10 mouse cellular contexts compared by ENCODE assay signal in the genomic region with DNA sequence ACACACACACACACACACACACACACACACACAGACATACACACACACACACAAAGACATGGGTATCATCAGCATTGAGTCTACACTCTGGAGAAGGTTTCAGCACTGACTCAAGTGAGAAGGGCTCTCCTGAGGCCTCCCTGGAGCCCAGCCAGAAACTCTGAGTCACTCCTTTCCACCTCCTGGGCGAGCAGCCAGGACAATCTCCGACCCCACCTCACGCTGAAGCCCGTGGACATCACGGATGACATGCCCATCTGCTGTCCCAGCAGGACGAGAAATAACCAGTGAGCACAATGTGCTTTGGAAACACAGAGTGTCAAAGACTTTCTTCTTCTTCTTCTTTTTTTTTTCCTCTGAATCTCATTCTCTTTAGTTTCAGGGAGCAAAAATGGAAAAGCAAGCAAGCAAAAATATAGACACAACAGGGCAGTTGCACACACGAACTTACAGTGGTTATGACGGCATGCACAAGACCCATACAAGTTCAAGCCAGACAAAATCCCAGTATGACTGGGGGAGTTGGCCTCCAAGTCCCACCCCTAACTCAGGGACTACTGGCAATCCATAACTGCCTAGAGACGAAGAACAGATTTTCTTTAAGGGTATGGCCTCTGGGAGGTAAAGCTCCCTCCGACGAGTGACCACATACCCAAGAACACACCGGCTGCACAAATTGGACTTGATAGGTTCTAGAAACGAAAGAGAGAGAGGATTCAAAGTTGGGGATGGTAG.
A peak's percentile ranks its signal among the peaks of the same experiment; 100 is the strongest.
DNase-seq lines count a peak whose midpoint lies in the region; ATAC-seq and TF ChIP-seq lines count a peak whose summit lies in the region.
"Had no signal": no experiment of that assay in that cellular context is flagged by ENCODE, and none has a peak within 500 bp of the region (broad histone marks: within the 10 kb centered on the region; RNA-seq: fewer than 3 reads in every experiment).

No protein-coding gene starts in this region.

- no peaks in the 10 kb centered on the region for H3K36me3 ChIP-seq in kidney, postnatal 0 days (ENCODE audit: insufficient read depth, low read length)
- H3K36me3 ChIP-seq in kidney, embryonic 15.5 days, result no peaks in the 10 kb centered on the region
- H3K36me3 ChIP-seq: G1E; neural tube, embryonic 13.5 days had no signal

- no peak overlapping the region for H3K4me3 ChIP-seq in kidney, postnatal 0 days (replicated peaks; ENCODE audit: low read depth, low read length)
- H3K4me3 ChIP-seq in kidney, embryonic 15.5 days (replicated peaks), result no peak overlapping the region
- H3K4me3 ChIP-seq: neural tube, embryonic 13.5 days had no signal

- intact Hi-C loops in heart, postnatal 10 days (cut with DNase I), result no loop called here

- no peaks in the 10 kb centered on the region for H3K27me3 ChIP-seq in kidney, postnatal 0 days (ENCODE audit: insufficient read depth, low read length)
- H3K27me3 ChIP-seq in kidney, embryonic 15.5 days, result no peaks in the 10 kb centered on the region
- H3K27me3 ChIP-seq: neural tube, embryonic 13.5 days had no signal

- H3K9ac ChIP-seq in kidney, postnatal 0 days (ENCODE audit: low read depth, low read length), result no peak overlapping the region
- no peak overlapping the region for H3K9ac ChIP-seq in kidney, embryonic 15.5 days
- H3K9ac ChIP-seq: neural tube, embryonic 13.5 days had no signal

- H3K4me2 ChIP-seq in kidney, postnatal 0 days (ENCODE audit: low read length), result no peak overlapping the region
- no peak overlapping the region for H3K4me2 ChIP-seq in kidney, embryonic 15.5 days
- H3K4me2 ChIP-seq: neural tube, embryonic 13.5 days had no signal

- 63% methylated on average over 13 of the region's 13 CpGs for WGBS in kidney, postnatal 0 days
- WGBS in kidney, embryonic 15.5 days, result 62% methylated on average over 13 of the region's 13 CpGs

- no peak for TF ChIP-seq CTCF in kidney, postnatal 0 days (IDR thresholded peaks at IDR 0.05; ENCODE audit: low read depth)

- no peak overlapping the region for H3K27ac ChIP-seq in kidney, postnatal 0 days
- no peak overlapping the region for H3K27ac ChIP-seq in kidney, embryonic 15.5 days
- H3K27ac ChIP-seq: neural tube, embryonic 13.5 days had no signal

- H3K9me3 ChIP-seq in kidney, postnatal 0 days (replicated peaks; ENCODE audit: low read length), result no peaks in the 10 kb centered on the region
- no peaks in the 10 kb centered on the region for H3K9me3 ChIP-seq in kidney, embryonic 15.5 days (replicated peaks)
- H3K9me3 ChIP-seq: G1E; neural tube, embryonic 13.5 days had no signal

- no peak for ATAC-seq in kidney, postnatal 0 days (replicated peaks; ENCODE audit: low FRiP score, low read depth)
- no peak for ATAC-seq in kidney, embryonic 15.5 days (replicated peaks; ENCODE audit: low FRiP score)

- no peaks in the 10 kb centered on the region for H3K4me1 ChIP-seq in kidney, postnatal 0 days (replicated peaks; ENCODE audit: insufficient read depth, low read length)
- H3K4me1 ChIP-seq in kidney, embryonic 15.5 days, result no peaks in the 10 kb centered on the region
- H3K4me1 ChIP-seq: neural tube, embryonic 13.5 days had no signal

- DNase-seq in kidney, postnatal 0 days (ENCODE audit: low spot score), result peak; percentile 16
- DNase-seq in adipocyte (ENCODE audit: low spot score), result peak; percentile 10
- DNase-seq in cerebellum, postnatal 10 days, result peak; percentile 100
- peak; percentile 73 to 76 for DNase-seq in heart, postnatal 10 days
- peak; percentile 80 for DNase-seq in urinary bladder, postnatal 14 days (ENCODE audit: low spot score)
- no peak for DNase-seq in B cell, adult 2 months
- DNase-seq in layer of hippocampus, adult 18-20 months (ENCODE audit: low spot score in 2 of 2), result no peak

Comparison
In these comparisons a context has a peak if more than half of its experiments do, and no peak if none do; other contexts are left out.
1. DNase-seq: peak in kidney, postnatal 0 days (single experiment), adipocyte (single experiment), cerebellum, postnatal 10 days (2 of 2), heart, postnatal 10 days (2 of 2) and urinary bladder, postnatal 14 days (single experiment); none in B cell, adult 2 months (0 of 2) and layer of hippocampus, adult 18-20 months (0 of 2).